Mouse (Mus musculus): ENCODE data around the gene Foxk1. TPM values are rescaled to one million over a fixed set of nuclear protein-coding genes. Genes with fewer than 3 reads are reported as not detected.

The Foxk1 gene
- polyA plus RNA-seq, 1 experiment from 2014 or later: 5.8 TPM

- no peak overlapping the region for H3K27ac ChIP-seq (ENCODE audit: poor library complexity, severe bottlenecking)
- 66% methylated on average over 4 of the region's 4 CpGs for WGBS
Observed at GRCm38 (mm10) chr5:142432695-142433094, 31.4 kb downstream of the Foxk1 start.

DNA sequence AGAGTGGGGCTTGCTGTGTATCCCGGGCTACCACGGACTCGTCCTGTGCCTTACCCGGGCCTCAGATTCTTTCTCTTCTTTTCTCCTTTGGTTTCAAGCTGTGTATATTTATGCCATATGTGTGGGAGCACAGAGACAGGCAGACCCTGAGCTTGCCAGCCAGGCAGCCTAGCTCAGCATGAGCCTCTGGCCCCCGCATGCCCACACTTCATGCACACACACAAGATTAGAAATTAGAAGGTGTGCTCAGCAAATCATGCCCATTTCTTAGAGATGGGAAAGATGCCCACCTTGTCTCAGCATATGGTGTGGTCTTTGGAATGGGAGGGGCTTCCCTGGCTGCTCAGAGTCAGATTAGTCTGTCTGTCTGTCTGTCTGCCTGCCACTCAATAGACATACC, 32.8 kb downstream of the Foxk1 start:
- WGBS: 86% methylated on average over 5 of the region's 5 CpGs
- Histone ChIP-seq H3K4me3 (no peak overlapping the region), H3K36me3 (peaks cover 35% of the 10 kb centered on the region), H3K27me3 (replicated peaks) (no peaks in the 10 kb centered on the region), H3K9ac (no peak overlapping the region), H3K27ac (ENCODE audit: poor library complexity, severe bottlenecking) (no peak overlapping the region), H3K4me2 (no peak overlapping the region), H3K9me3 (replicated peaks) (no peaks in the 10 kb centered on the region), H3K4me1 (replicated peaks) (peaks cover 36% of the 10 kb centered on the region)
- no peak for ATAC-seq (ENCODE audit: insufficient number of reproducible peaks, low FRiP score)

More at GRCm38 (mm10) chr5:142432695-142433094, 31.4 kb downstream of the Foxk1 start:
- no peaks in the 10 kb centered on the region for H3K9me3 ChIP-seq (replicated peaks)
- H3K9ac ChIP-seq: peak overlapping the region; percentile 20; the same call in 1 of the 2 replicates
- no peak for ATAC-seq (ENCODE audit: insufficient number of reproducible peaks, low FRiP score)
- H3K27me3 ChIP-seq (replicated peaks): no peaks in the 10 kb centered on the region
- H3K4me1 ChIP-seq (replicated peaks): peaks cover 40% of the 10 kb centered on the region
- no peak overlapping the region for H3K4me2 ChIP-seq
- no peak overlapping the region for H3K4me3 ChIP-seq
- peaks cover 26% of the 10 kb centered on the region for H3K36me3 ChIP-seq

DNA sequence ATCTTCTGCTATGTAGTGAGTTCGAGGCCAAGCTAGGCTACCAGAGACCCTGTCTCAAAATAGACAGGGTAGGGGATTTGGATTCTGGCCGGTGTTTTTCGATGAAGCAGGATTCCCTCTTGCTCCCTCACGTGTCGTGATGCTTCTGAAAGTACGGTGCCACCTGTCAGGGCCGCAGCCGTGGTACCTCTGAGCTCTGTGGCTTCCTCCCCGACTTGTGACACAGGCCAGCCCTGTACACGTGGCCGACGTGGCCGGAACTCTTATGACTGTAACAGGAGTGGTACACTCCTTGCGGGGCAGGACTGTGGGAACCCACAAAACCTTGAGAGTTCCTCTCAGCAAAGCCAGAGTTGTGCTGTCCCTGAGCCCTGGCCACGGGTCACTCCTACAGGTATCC, 34.4 kb downstream of the Foxk1 start:
- 97% methylated on average over 15 of the region's 15 CpGs for WGBS
- ATAC-seq (ENCODE audit: insufficient number of reproducible peaks, low FRiP score): no peak
- Histone ChIP-seq H3K9me3 (replicated peaks) (no peaks in the 10 kb centered on the region), H3K4me1 (replicated peaks) (peaks cover 49% of the 10 kb centered on the region), H3K27me3 (replicated peaks) (no peaks in the 10 kb centered on the region), H3K4me3 (no peak overlapping the region), H3K27ac (ENCODE audit: poor library complexity, severe bottlenecking) (no peak overlapping the region), H3K4me2 (no peak overlapping the region), H3K36me3 (peaks cover 35% of the 10 kb centered on the region), H3K9ac (no peak overlapping the region)

GRCm38 (mm10) chr5:142438380-142438938, 37.2 kb downstream of the Foxk1 start:
- H3K4me2 ChIP-seq: no peak overlapping the region
- H3K9me3 ChIP-seq (replicated peaks): no peaks in the 10 kb centered on the region
- peaks cover 52% of the 10 kb centered on the region for H3K4me1 ChIP-seq (replicated peaks)
- no peak for ATAC-seq (ENCODE audit: insufficient number of reproducible peaks, low FRiP score)
- H3K27me3 ChIP-seq (replicated peaks): no peaks in the 10 kb centered on the region
- H3K4me3 ChIP-seq: no peak overlapping the region
- H3K36me3 ChIP-seq: peaks cover 35% of the 10 kb centered on the region
- H3K9ac ChIP-seq: no peak overlapping the region
- 76% methylated on average over 16 of the region's 16 CpGs for WGBS
- no peak overlapping the region for H3K27ac ChIP-seq (ENCODE audit: poor library complexity, severe bottlenecking)

- Histone ChIP-seq H3K4me2 (peak overlapping the region; percentile 72), H3K4me1 (replicated peaks) (peaks cover 60% of the 10 kb centered on the region), H3K36me3 (peaks cover 32% of the 10 kb centered on the region), H3K9me3 (replicated peaks) (no peaks in the 10 kb centered on the region), H3K4me3 (peak overlapping the region; percentile 45), H3K9ac (peak overlapping the region; percentile 74), H3K27me3 (replicated peaks) (no peaks in the 10 kb centered on the region), H3K27ac (ENCODE audit: poor library complexity, severe bottlenecking) (peak overlapping the region; percentile 93)
- 3% methylated on average over 12 of the region's 12 CpGs for WGBS
- ATAC-seq (ENCODE audit: insufficient number of reproducible peaks, low FRiP score): peak; percentile 54
Observed at GRCm38 (mm10) chr5:142439911-142440432, 38.7 kb downstream of the Foxk1 start.

DNA sequence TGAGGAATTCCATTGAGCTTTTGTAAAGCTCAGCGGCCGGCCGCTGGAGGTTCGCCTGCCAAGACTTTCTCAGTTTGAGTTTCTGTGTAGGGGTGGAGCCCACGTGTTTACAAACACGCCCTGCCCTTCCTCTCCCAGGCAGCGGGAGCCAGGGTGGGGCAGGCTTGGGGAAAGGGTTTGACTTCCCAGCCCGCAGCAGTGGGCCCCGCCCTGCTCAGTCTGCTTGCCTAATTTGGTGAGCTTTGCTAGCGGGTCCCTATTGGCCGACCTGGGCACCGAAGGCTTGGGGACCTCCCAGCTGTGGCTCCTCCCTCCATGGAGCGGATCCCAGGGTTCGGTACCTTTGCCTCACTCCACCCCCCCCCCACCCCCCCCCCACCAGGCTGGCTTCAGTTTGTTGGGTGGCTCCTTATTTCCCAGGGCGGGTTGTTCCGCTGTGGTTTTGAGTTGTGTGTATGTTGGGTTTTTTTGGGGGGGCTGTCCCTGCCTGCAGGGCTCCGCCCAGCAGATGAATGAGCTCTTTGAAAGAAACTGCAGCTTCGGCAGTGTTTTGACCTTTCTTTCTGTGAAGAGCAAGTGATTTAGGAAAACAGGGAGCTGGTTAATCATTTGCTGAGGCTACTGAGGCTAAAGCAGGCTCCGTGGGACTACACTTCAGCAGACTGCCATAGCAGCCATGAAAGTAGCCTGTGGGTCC, 39.3 kb downstream of the Foxk1 start:
- H3K4me3 ChIP-seq: peak overlapping the region; percentile 45
- under 1% methylated on average over 19 of the region's 19 CpGs for WGBS
- H3K27me3 ChIP-seq (replicated peaks): no peaks in the 10 kb centered on the region
- no peaks in the 10 kb centered on the region for H3K9me3 ChIP-seq (replicated peaks)
- ATAC-seq (ENCODE audit: insufficient number of reproducible peaks, low FRiP score): peak; percentile 96
- H3K36me3 ChIP-seq: peaks cover 26% of the 10 kb centered on the region
- H3K9ac ChIP-seq: peak overlapping the region; percentile 74
- peak overlapping the region; percentile 72 for H3K4me2 ChIP-seq
- peak overlapping the region; percentile 93 for H3K27ac ChIP-seq (ENCODE audit: poor library complexity, severe bottlenecking)
- peaks cover 66% of the 10 kb centered on the region for H3K4me1 ChIP-seq (replicated peaks)

- Histone ChIP-seq H3K9ac (peak overlapping the region; percentile 74), H3K4me3 (peak overlapping the region; percentile 45), H3K27me3 (replicated peaks) (no peaks in the 10 kb centered on the region), H3K4me1 (replicated peaks) (peaks cover 74% of the 10 kb centered on the region), H3K9me3 (replicated peaks) (no peaks in the 10 kb centered on the region), H3K27ac (ENCODE audit: poor library complexity, severe bottlenecking) (peak overlapping the region; percentile 93), H3K36me3 (peaks cover 17% of the 10 kb centered on the region; the same call in 1 of the 2 replicates), H3K4me2 (peak overlapping the region; percentile 72)
- 59% methylated on average over 22 of the region's 22 CpGs for WGBS
- no peak for ATAC-seq (ENCODE audit: insufficient number of reproducible peaks, low FRiP score)
Observed at GRCm38 (mm10) chr5:142441332-142442044, 40.2 kb downstream of the Foxk1 start.

- WGBS: 81% methylated on average over 7 of the region's 7 CpGs
- H3K27me3 ChIP-seq (replicated peaks): no peaks in the 10 kb centered on the region
- H3K4me3 ChIP-seq: no peak overlapping the region
- peaks cover 14% of the 10 kb centered on the region; the same call in 1 of the 2 replicates for H3K36me3 ChIP-seq
- no peak overlapping the region for H3K27ac ChIP-seq (ENCODE audit: poor library complexity, severe bottlenecking)
- ATAC-seq (ENCODE audit: insufficient number of reproducible peaks, low FRiP score): no peak
- peaks cover 74% of the 10 kb centered on the region for H3K4me1 ChIP-seq (replicated peaks)
- H3K9ac ChIP-seq: peak overlapping the region; percentile 29; the same call in 1 of the 2 replicates
- peak overlapping the region; percentile 72; the same call in 1 of the 2 replicates for H3K4me2 ChIP-seq
- no peaks in the 10 kb centered on the region for H3K9me3 ChIP-seq (replicated peaks)
Observed at GRCm38 (mm10) chr5:142442045-142442440, 40.7 kb downstream of the Foxk1 start.

DNA sequence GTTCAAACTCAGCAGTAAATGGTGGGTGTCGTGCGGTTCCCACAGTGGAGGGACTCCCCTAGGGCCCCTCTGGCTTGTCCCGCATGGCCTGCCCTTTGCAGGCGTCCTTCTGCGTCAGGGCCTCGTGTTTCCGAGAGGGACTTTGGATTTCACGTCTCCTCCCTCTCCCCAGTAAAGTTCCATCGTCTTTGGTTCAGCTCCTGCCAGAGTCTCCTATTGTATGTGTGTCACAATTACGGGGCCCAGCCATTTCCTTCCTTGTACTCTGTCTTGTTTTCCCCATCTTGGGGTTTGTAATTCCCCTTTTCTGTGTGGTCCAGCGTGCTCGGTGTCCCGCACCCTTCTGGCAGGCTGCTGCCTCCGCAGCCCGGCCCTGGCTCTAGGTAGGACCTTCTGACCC, 42.2 kb downstream of the Foxk1 start:
- Histone ChIP-seq H3K4me1 (replicated peaks) (peaks cover 80% of the 10 kb centered on the region), H3K27ac (ENCODE audit: poor library complexity, severe bottlenecking) (no peak overlapping the region), H3K27me3 (replicated peaks) (no peaks in the 10 kb centered on the region), H3K9ac (no peak overlapping the region), H3K4me2 (no peak overlapping the region), H3K36me3 (0 out of 2 replicates have a peak, but pooled peaks cover 4% of the 10 kb centered on the region), H3K9me3 (replicated peaks) (no peaks in the 10 kb centered on the region), H3K4me3 (no peak overlapping the region)
- WGBS: 71% methylated on average over 15 of the region's 15 CpGs
- ATAC-seq (ENCODE audit: insufficient number of reproducible peaks, low FRiP score): no peak

- 75% methylated on average over 14 of the region's 14 CpGs for WGBS
- peak overlapping the region; percentile 49 for H3K9ac ChIP-seq
- H3K4me1 ChIP-seq (replicated peaks): peaks cover 76% of the 10 kb centered on the region
Observed at GRCm38 (mm10) chr5:142443994-142444393, 42.7 kb downstream of the Foxk1 start.

More at GRCm38 (mm10) chr5:142443994-142444393, 42.7 kb downstream of the Foxk1 start:
- Histone ChIP-seq H3K27ac (ENCODE audit: poor library complexity, severe bottlenecking) (0 out of 2 replicates have a peak overlapping the region, but pooled peaks have one; percentile 45), H3K4me2 (no peak overlapping the region), H3K27me3 (replicated peaks) (no peaks in the 10 kb centered on the region), H3K9me3 (replicated peaks) (no peaks in the 10 kb centered on the region), H3K36me3 (no peaks in the 10 kb centered on the region), H3K4me3 (no peak overlapping the region)
- ATAC-seq (ENCODE audit: insufficient number of reproducible peaks, low FRiP score): no peak
